18 mouse cellular contexts compared by ENCODE assay signal in genomic region chr10:78630194-78630593, GRCm38 (mm10). TPM values are rescaled to one million over a fixed set of nuclear protein-coding genes. Genes with fewer than 3 reads are reported as not detected.
DNase-seq lines count a peak whose midpoint lies in the region; ATAC-seq and TF ChIP-seq lines count a peak whose summit lies in the region.
"Had no signal": no experiment of that assay in that cellular context is flagged by ENCODE, and none has a peak within 500 bp of the region (broad histone marks: within the 10 kb centered on the region; RNA-seq: fewer than 3 reads in every experiment).

No protein-coding gene starts in this region.

- TF ChIP-seq CTCF in forebrain, postnatal 0 days (IDR thresholded peaks at IDR 0.05; ENCODE audit: low read depth): no peak

- 67% methylated on average over 4 of the region's 4 CpGs for WGBS in forebrain, embryonic 14.5 days
- 83% methylated on average over 4 of the region's 4 CpGs for WGBS in forebrain, embryonic 11.5 days
- 63% methylated on average over 4 of the region's 4 CpGs for WGBS in forebrain, postnatal 0 days

- H3K9ac ChIP-seq in forebrain, embryonic 14.5 days (ENCODE audit: low read length): no peak overlapping the region
- no peak overlapping the region for H3K9ac ChIP-seq in forebrain, embryonic 11.5 days (ENCODE audit: low read length)
- H3K9ac ChIP-seq in forebrain, postnatal 0 days: no peak overlapping the region
- H3K9ac ChIP-seq: embryonic facial prominence, embryonic 15.5 days; liver, embryonic 15.5 days; midbrain, embryonic 15.5 days; neural tube, embryonic 13.5 days had no signal

- H3K27ac ChIP-seq in forebrain, embryonic 14.5 days (ENCODE audit: low read depth, low read length): no peak overlapping the region
- no peak overlapping the region for H3K27ac ChIP-seq in forebrain, embryonic 11.5 days (ENCODE audit: low read depth, low read length)
- H3K27ac ChIP-seq in forebrain, postnatal 0 days (ENCODE audit: low read depth, low read length): no peak overlapping the region
- H3K27ac ChIP-seq: embryonic facial prominence, embryonic 15.5 days; heart, embryonic 10.5 days; liver, embryonic 15.5 days; macrophage; midbrain, embryonic 15.5 days; neural tube, embryonic 13.5 days had no signal

- no peaks in the 10 kb centered on the region for H3K36me3 ChIP-seq in forebrain, embryonic 14.5 days (ENCODE audit: control insufficient read depth, insufficient read depth, low read length)
- H3K36me3 ChIP-seq in forebrain, embryonic 11.5 days (ENCODE audit: control insufficient read depth, insufficient read depth, low read length): no peaks in the 10 kb centered on the region
- H3K36me3 ChIP-seq in forebrain, postnatal 0 days (ENCODE audit: insufficient read depth): no peaks in the 10 kb centered on the region
- H3K36me3 ChIP-seq: embryonic facial prominence, embryonic 15.5 days; heart, embryonic 10.5 days; liver, embryonic 15.5 days; midbrain, embryonic 15.5 days; neural tube, embryonic 13.5 days had no signal

- ATAC-seq in forebrain, embryonic 14.5 days: peak; percentile 71; the same call in 1 of the 2 replicates
- no peak for ATAC-seq in forebrain, embryonic 11.5 days (replicated peaks; ENCODE audit: low FRiP score)
- peak; percentile 60 for ATAC-seq in forebrain, postnatal 0 days
- ATAC-seq: midbrain, embryonic 15.5 days had no signal

- no peaks in the 10 kb centered on the region for H3K9me3 ChIP-seq in forebrain, embryonic 14.5 days (replicated peaks; ENCODE audit: control insufficient read depth, low read length)
- H3K9me3 ChIP-seq in forebrain, embryonic 11.5 days (ENCODE audit: control insufficient read depth, low read length): no peaks in the 10 kb centered on the region
- H3K9me3 ChIP-seq in forebrain, postnatal 0 days (ENCODE audit: low read length): no peaks in the 10 kb centered on the region
- H3K9me3 ChIP-seq: embryonic facial prominence, embryonic 15.5 days; heart, embryonic 10.5 days; liver, embryonic 15.5 days; midbrain, embryonic 15.5 days; neural tube, embryonic 13.5 days had no signal

- peak; percentile 60 for DNase-seq in forebrain, embryonic 14.5 days (ENCODE audit: low spot score)
- no peak for DNase-seq in forebrain, embryonic 11.5 days (ENCODE audit: low spot score)
- DNase-seq in right cerebral cortex, postnatal 10 days (ENCODE audit: low spot score in 2 of 2): peak; percentile 53 to 62
- no peak for DNase-seq in right cerebral cortex, postnatal 25 days
- peak; percentile 59 for DNase-seq in forebrain, postnatal 0 days
- DNase-seq in telencephalon, adult 2 months (ENCODE audit: low read depth, low spot score): peak; percentile 1
- no peak for DNase-seq in gastrocnemius, postnatal 25 days
- DNase-seq in adrenal gland, postnatal 14 days: no peak
- DNase-seq: kidney, adult 18-20 months had no signal

- H3K27me3 ChIP-seq in forebrain, embryonic 14.5 days (replicated peaks; ENCODE audit: control insufficient read depth, insufficient read depth, low read length): no peaks in the 10 kb centered on the region
- H3K27me3 ChIP-seq in forebrain, embryonic 11.5 days (ENCODE audit: control insufficient read depth, insufficient read depth, low read length): no peaks in the 10 kb centered on the region
- no peaks in the 10 kb centered on the region for H3K27me3 ChIP-seq in forebrain, postnatal 0 days (ENCODE audit: insufficient read depth, low read length)
- H3K27me3 ChIP-seq: embryonic facial prominence, embryonic 15.5 days; liver, embryonic 15.5 days; midbrain, embryonic 15.5 days; neural tube, embryonic 13.5 days had no signal

- no peak overlapping the region for H3K4me3 ChIP-seq in forebrain, embryonic 14.5 days (ENCODE audit: low read depth, low read length)
- H3K4me3 ChIP-seq in forebrain, embryonic 11.5 days (ENCODE audit: low read depth, low read length): no peak overlapping the region
- H3K4me3 ChIP-seq in forebrain, postnatal 0 days (ENCODE audit: low read depth, low read length): no peak overlapping the region
- H3K4me3 ChIP-seq: embryonic facial prominence, embryonic 15.5 days; heart, embryonic 10.5 days; liver, embryonic 15.5 days; midbrain, embryonic 15.5 days; neural tube, embryonic 13.5 days had no signal

- no peaks in the 10 kb centered on the region for H3K4me1 ChIP-seq in forebrain, embryonic 14.5 days (ENCODE audit: control insufficient read depth, insufficient read depth, low read length)
- no peaks in the 10 kb centered on the region for H3K4me1 ChIP-seq in forebrain, embryonic 11.5 days (replicated peaks; ENCODE audit: control insufficient read depth, insufficient read depth, low read length)
- H3K4me1 ChIP-seq in forebrain, postnatal 0 days (ENCODE audit: insufficient read depth): no peaks in the 10 kb centered on the region
- H3K4me1 ChIP-seq: embryonic facial prominence, embryonic 15.5 days; heart, embryonic 10.5 days; liver, embryonic 15.5 days; midbrain, embryonic 15.5 days; neural tube, embryonic 13.5 days had no signal

- H3K4me2 ChIP-seq in forebrain, embryonic 14.5 days (ENCODE audit: low read length): no peak overlapping the region
- H3K4me2 ChIP-seq in forebrain, embryonic 11.5 days (ENCODE audit: low read depth, low read length, severe bottlenecking): no peak overlapping the region
- H3K4me2 ChIP-seq in forebrain, postnatal 0 days (ENCODE audit: low read depth): no peak overlapping the region
- H3K4me2 ChIP-seq: embryonic facial prominence, embryonic 15.5 days; liver, embryonic 15.5 days; midbrain, embryonic 15.5 days; neural tube, embryonic 13.5 days had no signal

RNA-seq across cellular contexts. Expression of gene Olfr1357, which starts 12.3 kb away (rescaled TPM):
- polyA plus RNA-seq in forebrain, embryonic 14.5 days (2014; fragmentation: Nextera tagmentation; extraction: Ambion mirVana): not detected in 2 replicates
- not detected in 2 replicates for polyA plus RNA-seq in forebrain, embryonic 11.5 days (2014; fragmentation: Nextera tagmentation; extraction: Ambion mirVana)
- not detected in 2 replicates for total RNA-seq in forebrain, postnatal 0 days (2014; rRNA removed)
- not detected in 2 replicates for polyA plus RNA-seq in forebrain, postnatal 0 days (2015; fragmentation: Nextera tagmentation; extraction: Ambion mirVana)
- not detected for total RNA-seq in gastrocnemius, postnatal 25 days (2021)
- total RNA-seq in adrenal gland, postnatal 14 days (2021): not detected in 2 replicates
- total RNA-seq: adrenal gland, postnatal 4 days; hematopoietic stem cell, adult 5-6 weeks had no signal
- polyA plus RNA-seq: cortical plate, adult 2 months; heart, embryonic 10.5 days; liver, embryonic 15.5 days; macrophage; midbrain, embryonic 15.5 days; neural tube, embryonic 13.5 days had no signal

RNA-seq across cellular contexts. Expression of gene Syde1, which starts 38.4 kb away (rescaled TPM):
- polyA plus RNA-seq in forebrain, embryonic 14.5 days (2014; fragmentation: Nextera tagmentation; extraction: Ambion mirVana): 4.2 and 4.4 TPM in 2 replicates
- polyA plus RNA-seq in forebrain, embryonic 11.5 days (2014; fragmentation: Nextera tagmentation; extraction: Ambion mirVana): 13.5 and 14.3 TPM in 2 replicates
- total RNA-seq in forebrain, postnatal 0 days (2014; rRNA removed): 5.5 and 9.0 TPM in 2 replicates
- 2.7 and 2.8 TPM in 2 replicates for polyA plus RNA-seq in forebrain, postnatal 0 days (2015; fragmentation: Nextera tagmentation; extraction: Ambion mirVana)
- 1 to 10 TPM; 3.8 to 5.2 TPM for total RNA-seq in gastrocnemius, postnatal 25 days (2021)
- total RNA-seq in adrenal gland, postnatal 14 days (2021): 28.8 and 37.0 TPM in 2 replicates

RNA-seq across cellular contexts. Expression of gene Ilvbl, which starts 56.0 kb away (rescaled TPM):
- polyA plus RNA-seq in forebrain, embryonic 14.5 days (2014; fragmentation: Nextera tagmentation; extraction: Ambion mirVana): 29.3 and 32.8 TPM in 2 replicates
- 22.6 and 29.4 TPM in 2 replicates for polyA plus RNA-seq in forebrain, embryonic 11.5 days (2014; fragmentation: Nextera tagmentation; extraction: Ambion mirVana)
- total RNA-seq in forebrain, postnatal 0 days (2014; rRNA removed): 37.0 and 57.4 TPM in 2 replicates
- 46.5 and 58.8 TPM in 2 replicates for polyA plus RNA-seq in forebrain, postnatal 0 days (2015; fragmentation: Nextera tagmentation; extraction: Ambion mirVana)
- total RNA-seq in gastrocnemius, postnatal 25 days (2021): 10 to 100 TPM; 10.0 to 13.4 TPM
- total RNA-seq in adrenal gland, postnatal 14 days (2021): 38.7 and 60.7 TPM in 2 replicates

Comparison
In these comparisons a context has a peak if more than half of its experiments do, and no peak if none do; other contexts are left out.
1. DNase-seq: peak in forebrain, embryonic 14.5 days (single experiment), right cerebral cortex, postnatal 10 days (2 of 2), forebrain, postnatal 0 days (single experiment) and telencephalon, adult 2 months (single experiment); none in forebrain, embryonic 11.5 days (single experiment), right cerebral cortex, postnatal 25 days (single experiment), gastrocnemius, postnatal 25 days (single experiment) and adrenal gland, postnatal 14 days (single experiment).